Mouse (Mus musculus) testis, adult 2 months (tissue): Measurements from ENCODE around the gene Optn.
"Not testable (repeated sequence)": the region's sequence is repeated elsewhere in the genome, so short reads cannot be mapped to it uniquely, and the experiment has no call there.

ENCODE experiments used
- CTCF ChIP-seq: fragments of 200-500 bp; IDR thresholded peaks from 2 replicates; pipeline ENCODE4 v1.5.1; 2012; ENCODE audit warnings: low read depth, mild to moderate bottlenecking, inconsistent platforms, low read length, moderate library complexity; ENCODE audit not compliant: control insufficient read depth, insufficient read depth, insufficient replicate concordance
- POLR2A ChIP-seq: fragments of 200-500 bp; IDR thresholded peaks from 2 replicates; pipeline ENCODE4 v1.6.1; 2012; ENCODE audit warnings: low read depth, mild to moderate bottlenecking, inconsistent platforms, low read length, moderate library complexity; ENCODE audit not compliant: control insufficient read depth

GRCm38 (mm10) chr2:5067254-5067653 lies 3.4 kb upstream of the Optn start:
- TF ChIP-seq POLR2A, CTCF: not testable (repeated sequence)
